Mouse (Mus musculus) large intestine, adult 2 months (tissue): ENCODE data around the gene Ube2u. TPM values are rescaled to one million over a fixed set of nuclear protein-coding genes. Genes with fewer than 3 reads are reported as not detected.

Experiments used
- DNase-seq: peaks from one replicate; pipeline ENCODE4 v3.0.0-alpha.2; 2012; ENCODE audit warnings: low read depth, low spot score
- WGBS: fragments of 180-500 bp; shearing (Covaris S2); methylation state at CpG from one replicate; pipeline ENCODE4 v1.1.7; 2018; 5-methylcytosine and 5-hydroxymethylcytosine counted together
- polyA plus RNA-seq: library from polyadenylated mRNA; depleted of rRNA; stranded (reverse); fragments of >200 nt; gene quantifications from 2 replicates; pipeline ENCODE4 v1.2.3, GENCODE M21; 2012

Ube2u gene
- polyA plus RNA-seq, 1 experiment: not detected

GRCm38 (mm10) chr4:100537898-100538297 is 59.2 kb downstream of the Ube2u start:
- 2% methylated on average over 3 of the region's 3 CpGs for WGBS

GRCm38 (mm10) chr4:100539483-100539882 is 60.8 kb downstream of the Ube2u start:
- 28% methylated on average over 3 of the region's 3 CpGs for WGBS
- no peak for DNase-seq

More at GRCm38 (mm10) chr4:100537898-100538297, 59.2 kb downstream of the Ube2u start:
- peak; percentile 70 for DNase-seq

GRCm38 (mm10) chr4:100547905-100548304 is 69.3 kb downstream of the Ube2u start:
- 41% methylated on average over 4 of the region's 4 CpGs for WGBS
- DNase-seq: no peak

GRCm38 (mm10) chr4:100553296-100553695 is 74.6 kb downstream of the Ube2u start:
- 55% methylated on average over 2 of the region's 2 CpGs for WGBS

GRCm38 (mm10) chr4:100588236-100589206 is 109.9 kb downstream of the Ube2u start:
- WGBS: 6% methylated on average over 21 of the region's 21 CpGs
- DNase-seq: peak; percentile 7

More at GRCm38 (mm10) chr4:100553296-100553695, 74.6 kb downstream of the Ube2u start:
- DNase-seq: no peak

- no peak for DNase-seq
- WGBS: 86% methylated on average over 4 of the region's 4 CpGs
Measured at GRCm38 (mm10) chr4:100595771-100596170, 117.1 kb downstream of the Ube2u start.

GRCm38 (mm10) chr4:100596630-100597029 is 118.0 kb downstream of the Ube2u start:
- no peak for DNase-seq
- 88% methylated on average over 5 of the region's 5 CpGs for WGBS

- 83% methylated on average over 4 of the region's 4 CpGs for WGBS
- no peak for DNase-seq
Measured at GRCm38 (mm10) chr4:100597049-100597448, 118.4 kb downstream of the Ube2u start.
